Mouse (Mus musculus) liver, adult 2 months (tissue): ENCODE measurements around the gene Tubd1. TPM values are rescaled to one million over a fixed set of nuclear protein-coding genes. Genes with fewer than 3 reads are reported as not detected.

ENCODE experiments used
- DNase-seq: peaks from one replicate; pipeline ENCODE4 v3.0.0-alpha.2; 2011; ENCODE audit warnings: low read depth, low spot score; ENCODE audit errors: extremely low read depth
- H3K27ac ChIP-seq: fragments of 200-500 bp; replicated peaks from 2 replicates; pipeline ENCODE4 v1.5.1; 2012; ENCODE audit warnings: low read depth, mild to moderate bottlenecking, control low read depth, inconsistent platforms, low read length; ENCODE audit not compliant: insufficient read depth
- H3K27me3 ChIP-seq: fragments of 200-500 bp; 2 replicates; pipeline ENCODE4 v1.6.1; 2012; ENCODE audit warnings: mild to moderate bottlenecking, moderate library complexity, low read length, inconsistent platforms; ENCODE audit not compliant: control insufficient read depth, insufficient read depth
- H3K36me3 ChIP-seq: fragments of 200-500 bp; 2 replicates; pipeline ENCODE4 v1.6.1; 2012; ENCODE audit warnings: low read length, inconsistent platforms; ENCODE audit not compliant: control insufficient read depth, insufficient read depth
- H3K4me1 ChIP-seq: fragments of 200-500 bp; 2 replicates; pipeline ENCODE4 v1.6.1; 2011; ENCODE audit warnings: low read length; ENCODE audit not compliant: control insufficient read depth, insufficient read depth
- H3K4me3 ChIP-seq: fragments of 200-500 bp; 2 replicates; pipeline ENCODE4 v1.5.1; 2011; ENCODE audit warnings: low read depth, mild to moderate bottlenecking, control low read depth, low read length, moderate library complexity; ENCODE audit not compliant: insufficient read depth
- H3K79me2 ChIP-seq: fragments of 200-500 bp; 2 replicates; pipeline ENCODE4 v1.6.1; 2012; ENCODE audit warnings: inconsistent platforms, mild to moderate bottlenecking, low read length, moderate library complexity; ENCODE audit not compliant: control insufficient read depth, insufficient read depth
- H3K9ac ChIP-seq: fragments of 200-500 bp; 2 replicates; pipeline ENCODE4 v1.6.1; 2012; ENCODE audit warnings: low read depth, mild to moderate bottlenecking, control low read depth, inconsistent platforms, low read length
- CTCF ChIP-seq: fragments of 200-500 bp; IDR thresholded peaks from 2 replicates; pipeline ENCODE4 v1.5.1; 2011; ENCODE audit warnings: low read depth, low read length, control low read depth
- POLR2A ChIP-seq: fragments of 200-500 bp; IDR thresholded peaks from 2 replicates; pipeline ENCODE4 v1.6.1; 2011; ENCODE audit warnings: low read length, control low read depth; ENCODE audit not compliant: insufficient read depth; ENCODE audit errors: extremely low read depth
- WGBS: fragments of 180-500 bp; shearing (Covaris S2); methylation state at CpG from one replicate; pipeline ENCODE4 v1.1.7; 2018; 5-methylcytosine and 5-hydroxymethylcytosine counted together
- polyA plus RNA-seq: library from polyadenylated mRNA; depleted of rRNA; stranded (reverse); fragments of >200 nt; gene quantifications from 2 replicates; pipeline ENCODE4 v1.2.3, GENCODE M21; 2012
- total RNA-seq: library from RNA; depleted of rRNA; stranded (reverse); fragments of >200 nt; gene quantifications from 2 replicates; pipeline ENCODE4 v1.2.3, GENCODE M21; 2014

Gene Tubd1
- total and polyA plus RNA-seq, 2 experiments = 1.7 to 4.3 TPM

DNA sequence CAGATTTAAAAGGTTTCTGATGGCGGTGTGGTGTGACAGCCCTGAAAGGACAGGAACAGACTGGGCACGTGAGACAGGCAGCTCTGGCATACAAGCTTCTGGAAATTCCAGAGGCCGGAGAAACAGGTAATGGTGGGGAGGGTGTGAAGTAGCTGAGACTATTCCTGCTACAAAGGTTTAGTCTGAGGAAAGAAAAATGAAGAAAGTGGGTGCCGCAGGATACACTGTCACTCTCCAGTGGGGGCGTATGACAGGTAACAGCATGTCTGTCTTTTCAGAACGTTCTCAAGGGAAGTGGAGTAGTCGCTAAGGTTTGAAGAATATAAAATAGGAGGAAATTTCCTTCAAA is 55.4 kb downstream of the Tubd1 start:
- no peak overlapping the region for H3K4me3 ChIP-seq
- no peaks in the 10 kb centered on the region for H3K27me3 ChIP-seq
- DNase-seq = no peak
- H3K9ac ChIP-seq = no peak overlapping the region
- H3K79me2 ChIP-seq = no peaks in the 10 kb centered on the region; the same call in 1 of the 2 replicates
- 0 out of 2 replicates have a peak, but pooled peaks cover 2% of the 10 kb centered on the region for H3K36me3 ChIP-seq
- TF ChIP-seq CTCF = no peak
- TF ChIP-seq POLR2A = no peak
- WGBS = 95% methylated on average over 7 of the region's 7 CpGs
- H3K4me1 ChIP-seq = peaks cover 21% of the 10 kb centered on the region
- no peak overlapping the region; the same call in 1 of the 2 replicates for H3K27ac ChIP-seq

DNA sequence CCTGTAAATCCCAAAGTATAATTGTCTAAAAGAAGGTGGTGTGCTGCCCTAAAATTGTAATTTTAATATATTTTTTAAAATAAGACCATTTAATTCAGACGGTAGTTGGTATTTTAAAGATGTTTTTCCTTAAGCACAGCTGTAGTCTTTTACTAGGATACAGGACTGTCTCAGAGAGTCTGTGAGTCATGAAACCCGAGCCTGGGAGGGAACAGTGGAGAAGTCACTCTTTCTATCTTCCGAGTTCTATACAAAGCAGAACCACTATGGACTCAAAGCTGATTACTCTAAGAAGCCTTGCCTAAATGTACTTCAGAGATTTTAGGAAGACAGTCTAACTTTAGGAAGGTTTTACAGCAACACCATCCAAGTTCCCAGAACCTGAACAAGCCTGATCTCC is 57.3 kb downstream of the Tubd1 start:
- H3K4me1 ChIP-seq = peaks cover 13% of the 10 kb centered on the region
- H3K36me3 ChIP-seq = peaks cover 8% of the 10 kb centered on the region
- 91% methylated on average over 3 of the region's 3 CpGs for WGBS
- H3K27me3 ChIP-seq = no peaks in the 10 kb centered on the region
- H3K9ac ChIP-seq = no peak overlapping the region
- no peak overlapping the region for H3K27ac ChIP-seq
- no peak overlapping the region for H3K4me3 ChIP-seq
- no peaks in the 10 kb centered on the region; the same call in 1 of the 2 replicates for H3K79me2 ChIP-seq
- no peak for TF ChIP-seq CTCF
- no peak for TF ChIP-seq POLR2A
- DNase-seq = no peak

DNA sequence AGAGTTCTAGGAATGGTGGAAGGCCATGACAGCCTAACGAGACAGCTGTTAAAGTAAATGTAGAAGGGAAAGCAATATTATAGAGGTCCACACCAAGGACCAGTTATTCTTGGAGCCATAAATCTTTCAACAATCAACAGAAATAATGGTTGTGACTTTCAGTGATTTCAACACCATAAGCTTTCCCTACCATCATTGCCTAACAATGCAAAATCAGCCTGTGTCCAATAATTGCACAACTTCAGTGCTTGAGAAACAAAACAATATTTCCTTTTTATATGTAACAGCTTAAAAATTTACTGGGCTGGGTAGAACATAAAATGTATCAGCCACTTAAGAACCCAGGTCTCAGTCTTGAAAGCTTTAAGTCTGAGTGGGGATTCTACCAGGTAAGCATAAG is 58.9 kb downstream of the Tubd1 start:
- DNase-seq = peak; percentile 89
- peaks cover 10% of the 10 kb centered on the region for H3K4me1 ChIP-seq
- TF ChIP-seq CTCF (no peak), POLR2A (no peak)
- no peak overlapping the region for H3K4me3 ChIP-seq
- H3K9ac ChIP-seq = no peak overlapping the region
- H3K79me2 ChIP-seq = no peaks in the 10 kb centered on the region; the same call in 1 of the 2 replicates
- no peaks in the 10 kb centered on the region for H3K27me3 ChIP-seq
- peak overlapping the region; percentile 94 for H3K27ac ChIP-seq
- H3K36me3 ChIP-seq = peaks cover 15% of the 10 kb centered on the region
- WGBS = 33% methylated on average over 1 of the region's 1 CpGs

DNA sequence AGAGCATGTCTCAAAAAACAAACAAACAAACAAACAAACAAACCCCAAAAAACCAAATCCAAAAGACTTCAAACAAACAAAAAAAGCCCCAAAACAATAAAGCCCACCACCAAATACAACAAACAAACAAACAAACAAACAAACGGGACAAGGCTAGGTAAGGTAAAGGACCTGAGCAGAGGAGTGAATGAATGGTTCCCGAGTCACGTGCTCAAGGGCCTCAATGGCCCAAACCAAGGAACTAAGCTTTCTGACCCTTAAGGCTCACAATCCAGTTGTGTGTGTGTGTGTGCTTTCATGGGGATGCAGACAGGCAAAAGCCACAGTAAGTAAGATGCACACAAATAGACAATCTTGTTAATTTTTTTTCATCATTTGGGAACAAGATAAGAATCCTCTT is 59.5 kb downstream of the Tubd1 start:
- Histone ChIP-seq H3K27ac (peak overlapping the region; percentile 94), H3K36me3 (peaks cover 15% of the 10 kb centered on the region), H3K9ac (no peak overlapping the region; the same call in 1 of the 2 replicates), H3K27me3 (no peaks in the 10 kb centered on the region), H3K4me1 (peaks cover 10% of the 10 kb centered on the region), H3K79me2 (no peaks in the 10 kb centered on the region; the same call in 1 of the 2 replicates), H3K4me3 (no peak overlapping the region)
- WGBS = 73% methylated on average over 3 of the region's 3 CpGs
- TF ChIP-seq CTCF (no peak), POLR2A (no peak)
- DNase-seq = no peak

DNA sequence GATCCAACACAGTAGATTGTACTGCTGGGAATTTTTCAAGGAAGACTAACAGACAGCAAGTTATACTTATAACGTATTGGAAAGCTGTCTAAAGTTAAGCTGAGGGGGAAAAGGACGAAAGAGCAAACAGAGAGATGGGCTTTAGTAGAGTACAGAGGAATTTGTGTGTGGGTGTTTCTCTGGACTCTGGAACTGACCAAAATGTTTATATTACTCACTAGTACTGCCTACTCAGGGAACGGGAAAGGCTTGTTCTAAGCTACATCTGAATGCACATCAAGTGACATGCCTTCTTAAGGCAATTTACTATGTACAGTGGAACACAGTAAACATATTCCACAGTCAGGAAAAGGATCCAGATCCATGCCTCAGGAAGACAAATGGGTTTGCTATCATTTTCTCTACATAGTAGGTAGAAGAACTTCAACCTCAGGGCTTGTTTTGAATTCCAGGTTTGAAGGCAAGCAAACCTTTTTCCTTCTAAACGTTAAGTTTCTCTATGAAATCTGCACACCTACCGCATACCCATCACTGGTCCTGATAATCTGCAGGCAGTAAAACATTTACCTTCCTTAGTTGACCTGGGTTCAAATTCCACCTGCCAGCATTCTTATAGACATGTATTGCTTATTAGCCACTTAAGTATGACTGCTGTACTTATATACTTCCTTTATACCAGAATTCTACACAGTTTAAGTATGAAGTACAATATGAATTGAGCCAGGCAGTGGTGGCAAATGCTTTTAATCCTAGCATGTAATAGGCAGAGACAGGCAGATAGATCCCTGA is 60.1 kb downstream of the Tubd1 start:
- peaks cover 10% of the 10 kb centered on the region for H3K4me1 ChIP-seq
- no peak overlapping the region for H3K4me3 ChIP-seq
- H3K27ac ChIP-seq = peak overlapping the region; percentile 94
- no peak overlapping the region for H3K9ac ChIP-seq
- no peak for DNase-seq
- H3K27me3 ChIP-seq = no peaks in the 10 kb centered on the region
- H3K36me3 ChIP-seq = peaks cover 15% of the 10 kb centered on the region
- H3K79me2 ChIP-seq = no peaks in the 10 kb centered on the region; the same call in 1 of the 2 replicates
- 32% methylated on average over 5 of the region's 5 CpGs for WGBS
- TF ChIP-seq CTCF (no peak), POLR2A (no peak)
